18 mouse cellular contexts compared by ENCODE assay signal in genomic region chr2:34275630-34276193, GRCm38 (mm10).
DNase-seq lines count a peak whose midpoint lies in the region; ATAC-seq and TF ChIP-seq lines count a peak whose summit lies in the region.
"Had no signal": no experiment of that assay in that cellular context is flagged by ENCODE, and none has a peak within 500 bp of the region (broad histone marks: within the 10 kb centered on the region; RNA-seq: fewer than 3 reads in every experiment).

No protein-coding gene starts in this region.

- DNase-seq in forebrain, embryonic 11.5 days (ENCODE audit: low spot score) = no peak
- DNase-seq in hindbrain, postnatal 0 days (ENCODE audit: low spot score) = peak; percentile 30
- no peak for DNase-seq in thymus, postnatal 36 days
- no peak for DNase-seq in ovary, postnatal 36 days (ENCODE audit: low spot score)
- DNase-seq: cerebellum, adult 9-10 months; gastrocnemius, postnatal 36 days; kidney, adult 11 months; lung, postnatal 4 days; thymus, adult 2 months had no signal

- ATAC-seq in forebrain, embryonic 13.5 days = peak; percentile 61; the same call in 1 of the 2 replicates
- ATAC-seq in forebrain, embryonic 11.5 days (replicated peaks; ENCODE audit: low FRiP score) = no peak
- peak; percentile 38; the same call in 1 of the 2 replicates for ATAC-seq in neural tube, embryonic 14.5 days (ENCODE audit: low read depth)
- no peak for ATAC-seq in neural tube, embryonic 15.5 days (ENCODE audit: low FRiP score)
- no peak for ATAC-seq in hindbrain, postnatal 0 days

- no peak overlapping the region for H3K27ac ChIP-seq in forebrain, embryonic 13.5 days
- no peak overlapping the region for H3K27ac ChIP-seq in forebrain, embryonic 11.5 days (ENCODE audit: low read depth, low read length)
- H3K27ac ChIP-seq in neural tube, embryonic 14.5 days (ENCODE audit: low read depth, low read length) = peak overlapping the region; percentile 60
- H3K27ac ChIP-seq in neural tube, embryonic 15.5 days (replicated peaks) = no peak overlapping the region
- H3K27ac ChIP-seq in hindbrain, postnatal 0 days = 0 out of 2 replicates have a peak overlapping the region, but pooled peaks have one; percentile 15
- H3K27ac ChIP-seq: embryonic facial prominence, embryonic 13.5 days; heart, embryonic 15.5 days; kidney, postnatal 0 days; limb, embryonic 13.5 days; liver, embryonic 14.5 days; lung, embryonic 15.5 days had no signal

- no peak for TF ChIP-seq CTCF in hindbrain, postnatal 0 days (IDR thresholded peaks at IDR 0.05; ENCODE audit: low read depth)

- no peak overlapping the region for H3K4me2 ChIP-seq in forebrain, embryonic 13.5 days
- no peak overlapping the region for H3K4me2 ChIP-seq in forebrain, embryonic 11.5 days (ENCODE audit: low read depth, low read length, severe bottlenecking)
- H3K4me2 ChIP-seq in neural tube, embryonic 14.5 days (ENCODE audit: low read depth, low read length) = no peak overlapping the region
- H3K4me2 ChIP-seq in neural tube, embryonic 15.5 days = no peak overlapping the region
- no peak overlapping the region for H3K4me2 ChIP-seq in hindbrain, postnatal 0 days (ENCODE audit: low read depth, low read length)
- H3K4me2 ChIP-seq: embryonic facial prominence, embryonic 13.5 days; heart, embryonic 15.5 days; limb, embryonic 13.5 days; lung, embryonic 15.5 days had no signal

- no peak overlapping the region for H3K9ac ChIP-seq in forebrain, embryonic 13.5 days
- H3K9ac ChIP-seq in forebrain, embryonic 11.5 days (ENCODE audit: low read length) = no peak overlapping the region
- H3K9ac ChIP-seq in neural tube, embryonic 14.5 days (replicated peaks; ENCODE audit: low read depth, low read length) = 0 out of 2 replicates have a peak overlapping the region, but pooled peaks have one; percentile 21
- no peak overlapping the region for H3K9ac ChIP-seq in neural tube, embryonic 15.5 days (replicated peaks)
- H3K9ac ChIP-seq in hindbrain, postnatal 0 days (replicated peaks; ENCODE audit: low read length) = no peak overlapping the region
- H3K9ac ChIP-seq: embryonic facial prominence, embryonic 13.5 days; heart, embryonic 15.5 days; limb, embryonic 13.5 days; liver, embryonic 14.5 days; lung, embryonic 15.5 days had no signal

- 37% methylated on average over 10 of the region's 10 CpGs for WGBS in forebrain, embryonic 13.5 days
- WGBS in forebrain, embryonic 11.5 days = 58% methylated on average over 10 of the region's 10 CpGs
- 41% methylated on average over 10 of the region's 10 CpGs for WGBS in neural tube, embryonic 14.5 days
- WGBS in neural tube, embryonic 15.5 days = 35% methylated on average over 10 of the region's 10 CpGs
- WGBS in hindbrain, postnatal 0 days = 35% methylated on average over 10 of the region's 10 CpGs

- no peak overlapping the region for H3K4me3 ChIP-seq in forebrain, embryonic 13.5 days
- no peak overlapping the region for H3K4me3 ChIP-seq in forebrain, embryonic 11.5 days (ENCODE audit: low read depth, low read length)
- no peak overlapping the region for H3K4me3 ChIP-seq in neural tube, embryonic 14.5 days (ENCODE audit: low read depth, low read length)
- no peak overlapping the region for H3K4me3 ChIP-seq in neural tube, embryonic 15.5 days (replicated peaks)
- no peak overlapping the region for H3K4me3 ChIP-seq in hindbrain, postnatal 0 days (ENCODE audit: low read length)
- H3K4me3 ChIP-seq: embryonic facial prominence, embryonic 13.5 days; heart, embryonic 15.5 days; limb, embryonic 13.5 days; lung, embryonic 15.5 days had no signal

- H3K27me3 ChIP-seq in forebrain, embryonic 13.5 days = no peaks in the 10 kb centered on the region
- H3K27me3 ChIP-seq in forebrain, embryonic 11.5 days (ENCODE audit: control insufficient read depth, insufficient read depth, low read length) = no peaks in the 10 kb centered on the region
- H3K27me3 ChIP-seq in neural tube, embryonic 14.5 days (ENCODE audit: control insufficient read depth, insufficient read depth, low read length) = no peaks in the 10 kb centered on the region
- H3K27me3 ChIP-seq in neural tube, embryonic 15.5 days (replicated peaks) = no peaks in the 10 kb centered on the region
- no peaks in the 10 kb centered on the region for H3K27me3 ChIP-seq in hindbrain, postnatal 0 days (ENCODE audit: insufficient read depth, low read length)
- H3K27me3 ChIP-seq: embryonic facial prominence, embryonic 13.5 days; heart, embryonic 15.5 days; limb, embryonic 13.5 days; lung, embryonic 15.5 days had no signal

- H3K4me1 ChIP-seq in forebrain, embryonic 13.5 days = peaks cover 34% of the 10 kb centered on the region
- H3K4me1 ChIP-seq in forebrain, embryonic 11.5 days (replicated peaks; ENCODE audit: control insufficient read depth, insufficient read depth, low read length) = no peaks in the 10 kb centered on the region; the same call in 1 of the 2 replicates
- H3K4me1 ChIP-seq in neural tube, embryonic 14.5 days (ENCODE audit: control insufficient read depth, insufficient read depth, low read length) = peaks cover 26% of the 10 kb centered on the region
- peaks cover 26% of the 10 kb centered on the region for H3K4me1 ChIP-seq in neural tube, embryonic 15.5 days
- H3K4me1 ChIP-seq in hindbrain, postnatal 0 days (ENCODE audit: insufficient read depth, low read length) = peaks cover 8% of the 10 kb centered on the region; the same call in 1 of the 2 replicates
- H3K4me1 ChIP-seq: heart, embryonic 15.5 days had no signal

- no peaks in the 10 kb centered on the region for H3K9me3 ChIP-seq in forebrain, embryonic 13.5 days (replicated peaks)
- H3K9me3 ChIP-seq in forebrain, embryonic 11.5 days (ENCODE audit: control insufficient read depth, low read length) = no peaks in the 10 kb centered on the region
- no peaks in the 10 kb centered on the region for H3K9me3 ChIP-seq in neural tube, embryonic 14.5 days (ENCODE audit: control insufficient read depth, low read length)
- H3K9me3 ChIP-seq in neural tube, embryonic 15.5 days (replicated peaks) = no peaks in the 10 kb centered on the region
- H3K9me3 ChIP-seq in hindbrain, postnatal 0 days (ENCODE audit: low read length) = no peaks in the 10 kb centered on the region
- H3K9me3 ChIP-seq: embryonic facial prominence, embryonic 13.5 days; heart, embryonic 15.5 days; limb, embryonic 13.5 days; lung, embryonic 15.5 days had no signal

- H3K36me3 ChIP-seq in forebrain, embryonic 13.5 days (ENCODE audit: poor library complexity, severe bottlenecking) = no peaks in the 10 kb centered on the region
- H3K36me3 ChIP-seq in forebrain, embryonic 11.5 days (ENCODE audit: control insufficient read depth, insufficient read depth, low read length) = no peaks in the 10 kb centered on the region
- H3K36me3 ChIP-seq in neural tube, embryonic 14.5 days (ENCODE audit: control insufficient read depth, insufficient read depth, low read length) = no peaks in the 10 kb centered on the region
- no peaks in the 10 kb centered on the region for H3K36me3 ChIP-seq in neural tube, embryonic 15.5 days
- H3K36me3 ChIP-seq in hindbrain, postnatal 0 days (ENCODE audit: insufficient read depth, low read length) = no peaks in the 10 kb centered on the region
- H3K36me3 ChIP-seq: embryonic facial prominence, embryonic 13.5 days; heart, embryonic 15.5 days; limb, embryonic 13.5 days; lung, embryonic 15.5 days had no signal

Comparison
In these comparisons a context has a peak if more than half of its experiments do, and no peak if none do; other contexts are left out.
1. ATAC-seq: peak in forebrain, embryonic 13.5 days (single experiment) and neural tube, embryonic 14.5 days (single experiment); none in forebrain, embryonic 11.5 days (single experiment), neural tube, embryonic 15.5 days (single experiment) and hindbrain, postnatal 0 days (single experiment).
2. H3K27ac ChIP-seq: peak in neural tube, embryonic 14.5 days (single experiment) and hindbrain, postnatal 0 days (single experiment); none in forebrain, embryonic 13.5 days (single experiment), forebrain, embryonic 11.5 days (single experiment) and neural tube, embryonic 15.5 days (single experiment).